Comparison of ENCODE assay signal across 13 mouse cellular contexts in the genomic region with DNA sequence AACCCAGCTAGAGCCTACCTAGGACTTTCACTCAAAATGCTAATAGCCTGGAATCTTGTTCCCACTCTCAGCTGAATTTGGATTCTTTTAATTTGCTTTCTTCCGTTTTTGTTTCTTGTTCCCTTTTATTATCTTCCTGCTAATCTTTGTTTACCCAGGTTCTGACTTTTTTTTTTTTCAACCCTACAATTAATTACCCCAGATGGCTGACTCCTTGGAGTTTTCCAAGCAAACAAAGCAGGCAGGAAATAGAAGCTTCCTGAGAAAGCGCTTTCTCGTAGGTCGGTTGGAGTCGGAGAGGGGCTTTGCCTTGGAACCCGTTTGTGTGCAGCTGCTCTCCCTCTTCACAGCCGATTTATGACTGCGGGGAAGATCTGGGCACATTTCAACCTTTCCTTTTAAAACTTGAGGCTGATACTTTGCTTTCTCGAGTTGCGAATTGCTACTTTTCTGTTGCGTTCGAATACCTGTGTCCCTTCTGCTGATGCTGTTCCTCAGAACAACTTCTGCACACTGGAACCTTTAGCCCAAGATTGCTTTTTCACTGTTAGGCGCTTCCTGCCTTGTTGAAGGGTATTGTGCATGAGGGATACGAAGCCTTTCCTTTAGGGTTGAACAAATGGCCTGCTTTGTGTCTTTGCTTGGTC. TPM values are rescaled to one million over a fixed set of nuclear protein-coding genes. Genes with fewer than 3 reads are reported as not detected.
DNase-seq lines count a peak whose midpoint lies in the region; ATAC-seq and TF ChIP-seq lines count a peak whose summit lies in the region.
"Had no signal": no experiment of that assay in that cellular context is flagged by ENCODE, and none has a peak within 500 bp of the region (broad histone marks: within the 10 kb centered on the region; RNA-seq: fewer than 3 reads in every experiment).

No protein-coding gene starts in this region.

- no peak overlapping the region for H3K9ac ChIP-seq in MEL (ENCODE audit: control insufficient read depth, low read depth, low read length, poor library complexity, severe bottlenecking)
- no peak overlapping the region for H3K9ac ChIP-seq in heart, embryonic 15.5 days
- H3K9ac ChIP-seq: hindbrain, embryonic 12.5 days; neural tube, embryonic 12.5 days had no signal

- H3K4me3 ChIP-seq in MEL (ENCODE audit: control insufficient read depth in 1 of 2, insufficient read depth in 1 of 2, low read depth in 2 of 2, low read length in 2 of 2): no peak overlapping the region
- H3K4me3 ChIP-seq in heart, embryonic 15.5 days: no peak overlapping the region
- H3K4me3 ChIP-seq: hindbrain, embryonic 12.5 days; neural tube, embryonic 12.5 days had no signal

- H3K79me2 ChIP-seq in MEL (ENCODE audit: control insufficient read depth, insufficient read depth, low read length, poor library complexity): no peaks in the 10 kb centered on the region

- no peak for TF ChIP-seq CTCF in MEL (IDR thresholded peaks at IDR 0.05 in 2 of 3, conservative IDR thresholded peaks at IDR 0.05 in 1 of 3; ENCODE audit: control insufficient read depth in 1 of 3, insufficient read depth in 1 of 3, low read depth in 2 of 3, low read length in 3 of 3, poor library complexity in 1 of 3, severe bottlenecking in 1 of 3)

- 47% methylated on average over 14 of the region's 14 CpGs for WGBS in heart, embryonic 15.5 days

- no peaks in the 10 kb centered on the region; a peak in 1 of 4 replicates for H3K27me3 ChIP-seq in MEL (ENCODE audit: control insufficient read depth in 1 of 2, insufficient read depth in 2 of 2, low read length in 2 of 2)
- no peaks in the 10 kb centered on the region for H3K27me3 ChIP-seq in heart, embryonic 15.5 days
- H3K27me3 ChIP-seq: hindbrain, embryonic 12.5 days; neural tube, embryonic 12.5 days had no signal

- H3K36me3 ChIP-seq in MEL (ENCODE audit: control insufficient read depth in 1 of 2, insufficient read depth in 2 of 2, low read length in 2 of 2): no peaks in the 10 kb centered on the region; a peak in 1 of 4 replicates
- no peaks in the 10 kb centered on the region for H3K36me3 ChIP-seq in heart, embryonic 15.5 days

- H3K27ac ChIP-seq in MEL (ENCODE audit: control insufficient read depth, low read depth, low read length): no peak overlapping the region
- H3K27ac ChIP-seq in heart, embryonic 15.5 days: peak overlapping the region; percentile 53
- H3K27ac ChIP-seq: hindbrain, embryonic 12.5 days; neural tube, embryonic 12.5 days had no signal

- TF ChIP-seq RAD21 in MEL (IDR thresholded peaks at IDR 0.05; ENCODE audit: low read depth, low read length): no peak

- no peaks in the 10 kb centered on the region for H3K9me3 ChIP-seq in MEL (replicated peaks; ENCODE audit: insufficient read depth, low read length)
- H3K9me3 ChIP-seq in heart, embryonic 15.5 days (replicated peaks): no peaks in the 10 kb centered on the region
- H3K9me3 ChIP-seq: hindbrain, embryonic 12.5 days; neural tube, embryonic 12.5 days had no signal

- TF ChIP-seq EP300 in MEL (IDR thresholded peaks at IDR 0.05; ENCODE audit: low read depth in 1 of 2, low read length in 2 of 2): peak; percentile 29 to 31; a peak in 2 of 4 replicates

- H3K4me1 ChIP-seq in MEL (ENCODE audit: control insufficient read depth in 1 of 2, insufficient read depth in 2 of 2, low read length in 2 of 2): 0 out of 4 replicates have a peak, but pooled peaks cover 0 to 3% of the 10 kb centered on the region in 2 experiments
- peaks cover 7% of the 10 kb centered on the region for H3K4me1 ChIP-seq in heart, embryonic 15.5 days (replicated peaks)
- H3K4me1 ChIP-seq: hindbrain, embryonic 12.5 days; neural tube, embryonic 12.5 days had no signal

- H3K4me2 ChIP-seq in heart, embryonic 15.5 days: no peak overlapping the region
- H3K4me2 ChIP-seq: hindbrain, embryonic 12.5 days; neural tube, embryonic 12.5 days had no signal

- peak; percentile 42 for DNase-seq in embryo, embryonic 10.5 days (ENCODE audit: low spot score)
- DNase-seq in embryo, embryonic 10 days (ENCODE audit: low spot score): no peak
- no peak for DNase-seq in MEL (ENCODE audit: low read depth, low spot score)
- peak; percentile 56 to 70 for DNase-seq in kidney, postnatal 4 days
- no peak for DNase-seq in left cerebral cortex, adult 18-20 months (ENCODE audit: low spot score in 2 of 2)
- DNase-seq in adrenal gland, postnatal 14 days: no peak
- DNase-seq: adrenal gland, postnatal 36 days had no signal

- ATAC-seq in heart, embryonic 15.5 days (replicated peaks; ENCODE audit: insufficient number of reproducible peaks, insufficient read depth, low FRiP score, low read depth): no peak
- ATAC-seq in frontal cortex, adult (ENCODE audit: low TSS enrichment): no peak

- TF ChIP-seq POLR2A in MEL (IDR thresholded peaks at IDR 0.05; ENCODE audit: control insufficient read depth in 1 of 2, insufficient read depth in 1 of 2, low read depth in 1 of 2, low read length in 2 of 2, poor library complexity in 1 of 2): no peak

TF ChIP-seq in MEL, 35 proteins besides CTCF, POLR2A, EP300 and RAD21:
- no peak for TF ChIP-seq JUND (IDR thresholded peaks at IDR 0.05; ENCODE audit: low read depth, low read length)
- no peak for TF ChIP-seq BHLHE40 (IDR thresholded peaks at IDR 0.05; ENCODE audit: borderline replicate concordance, low read depth, low read length)
- TF ChIP-seq ZMIZ1 (IDR thresholded peaks at IDR 0.05; ENCODE audit: low read depth, low read length): no peak
- TF ChIP-seq ETS1 (IDR thresholded peaks at IDR 0.05; ENCODE audit: low read depth, low read length): no peak
- no peak for TF ChIP-seq GABPA (IDR thresholded peaks at IDR 0.05; ENCODE audit: low read depth, low read length)
- 0 out of 2 replicates have a peak, but pooled peaks have one; percentile 28 for TF ChIP-seq TCF12 (IDR thresholded peaks at IDR 0.05; ENCODE audit: low read depth, low read length)
- TF ChIP-seq NRF1 (IDR thresholded peaks at IDR 0.05; ENCODE audit: insufficient read depth, low read depth, low read length, poor library complexity, severe bottlenecking): no peak
- TF ChIP-seq UBTF (IDR thresholded peaks at IDR 0.05; ENCODE audit: borderline replicate concordance, insufficient read depth, low read depth, low read length): no peak
- TF ChIP-seq ZNF384 (IDR thresholded peaks at IDR 0.05; ENCODE audit: low read depth, low read length): peak; percentile 84; the same call in 1 of the 2 replicates
- TF ChIP-seq RCOR1 (IDR thresholded peaks at IDR 0.05; ENCODE audit: low read depth, low read length): peak; percentile 49; the same call in 1 of the 2 replicates
- TF ChIP-seq SIN3A (IDR thresholded peaks at IDR 0.05; ENCODE audit: low read length): no peak
- peak; percentile 76 for TF ChIP-seq GATA1 (IDR thresholded peaks at IDR 0.05; ENCODE audit: low read depth, low read length)
- no peak for TF ChIP-seq HCFC1 (IDR thresholded peaks at IDR 0.05; ENCODE audit: low read depth, low read length)

RNA-seq across cellular contexts. Expression of gene Rpl26, which starts 10.3 kb away (rescaled TPM):
- 5,179 and 5,512 TPM in 2 replicates for total RNA-seq in MEL (2012; rRNA removed)
- 1,000 to 10,000 TPM in 1 of 2 experiments, not detected in 1; 3,167 TPM for polyA plus RNA-seq in MEL (2012; ENCODE audit: insufficient read depth in 1 of 2, insufficient read length in 2 of 2, low read depth in 1 of 2, low replicate concordance in 2 of 2, missing spikeins in 1 of 2)
- polyA plus RNA-seq in heart, embryonic 15.5 days (2015; fragmentation: Nextera tagmentation; extraction: Ambion mirVana): 507 and 557 TPM in 2 replicates
- 100 to 1,000 TPM; 894 to 903 TPM for total RNA-seq in left cerebral cortex, adult 18-20 months (2021)
- total RNA-seq in adrenal gland, postnatal 14 days (2021): 1,094 and 1,263 TPM in 2 replicates

RNA-seq across cellular contexts. Expression of gene Odf4, which starts 15.2 kb away (rescaled TPM):
- not detected in 2 replicates for total RNA-seq in MEL (2012; rRNA removed)
- polyA plus RNA-seq in MEL (2012; ENCODE audit: insufficient read depth in 1 of 2, insufficient read length in 2 of 2, low read depth in 1 of 2, low replicate concordance in 2 of 2, missing spikeins in 1 of 2): not detected
- polyA plus RNA-seq in heart, embryonic 15.5 days (2015; fragmentation: Nextera tagmentation; extraction: Ambion mirVana): not detected in 2 replicates
- total RNA-seq in left cerebral cortex, adult 18-20 months (2021): not detected
- 0.30 and 0.45 TPM in 2 replicates for total RNA-seq in adrenal gland, postnatal 14 days (2021)
- polyA plus RNA-seq: hindbrain, embryonic 12.5 days; neural tube, embryonic 12.5 days; spleen, adult 2 months had no signal

RNA-seq across cellular contexts. Expression of gene Rnf222, which starts 23.3 kb away (rescaled TPM):
- 0.23 TPM in 2 replicates for total RNA-seq in MEL (2012; rRNA removed)
- polyA plus RNA-seq in MEL (2012; ENCODE audit: insufficient read depth in 1 of 2, insufficient read length in 2 of 2, low read depth in 1 of 2, low replicate concordance in 2 of 2, missing spikeins in 1 of 2): under 1 TPM in 1 of 2 experiments, not detected in 1; 0.28 TPM
- 0.05 and 0.19 TPM in 2 replicates for polyA plus RNA-seq in heart, embryonic 15.5 days (2015; fragmentation: Nextera tagmentation; extraction: Ambion mirVana)
- not detected for total RNA-seq in left cerebral cortex, adult 18-20 months (2021)
- 0.15 TPM in 1 of 2 replicates, not detected in the other for total RNA-seq in adrenal gland, postnatal 14 days (2021)
- total RNA-seq: layer of hippocampus, postnatal 10 days had no signal
- polyA plus RNA-seq: hindbrain, embryonic 12.5 days had no signal

RNA-seq across cellular contexts. Expression of gene Ndel1, which starts 40.0 kb away (rescaled TPM):
- total RNA-seq in MEL (2012; rRNA removed): 59.6 and 70.7 TPM in 2 replicates
- polyA plus RNA-seq in MEL (2012; ENCODE audit: insufficient read depth in 1 of 2, insufficient read length in 2 of 2, low read depth in 1 of 2, low replicate concordance in 2 of 2, missing spikeins in 1 of 2): 10 to 100 TPM; 55.0 to 61.2 TPM
- polyA plus RNA-seq in heart, embryonic 15.5 days (2015; fragmentation: Nextera tagmentation; extraction: Ambion mirVana): 65.5 and 69.3 TPM in 2 replicates
- total RNA-seq in left cerebral cortex, adult 18-20 months (2021): 100 to 1,000 TPM; 110 to 127 TPM
- total RNA-seq in adrenal gland, postnatal 14 days (2021): 67.1 and 73.2 TPM in 2 replicates

RNA-seq across cellular contexts. Expression of gene Arhgef15, which starts 45.6 kb away (rescaled TPM):
- 0.23 TPM in 1 of 2 replicates, not detected in the other for total RNA-seq in MEL (2012; rRNA removed)
- polyA plus RNA-seq in MEL (2012; ENCODE audit: insufficient read depth in 1 of 2, insufficient read length in 2 of 2, low read depth in 1 of 2, low replicate concordance in 2 of 2, missing spikeins in 1 of 2): under 1 TPM in 1 of 2 experiments, not detected in 1; 0.74 TPM
- 10.8 and 12.7 TPM in 2 replicates for polyA plus RNA-seq in heart, embryonic 15.5 days (2015; fragmentation: Nextera tagmentation; extraction: Ambion mirVana)
- 10 to 100 TPM; 20.4 to 24.0 TPM for total RNA-seq in left cerebral cortex, adult 18-20 months (2021)
- 28.7 and 31.9 TPM in 2 replicates for total RNA-seq in adrenal gland, postnatal 14 days (2021)

Comparison
In these comparisons a context has a peak if more than half of its experiments do, and no peak if none do; other contexts are left out.
1. DNase-seq: peak in embryo, embryonic 10.5 days (single experiment) and kidney, postnatal 4 days (2 of 2); none in embryo, embryonic 10 days (single experiment), MEL (single experiment), left cerebral cortex, adult 18-20 months (0 of 2) and adrenal gland, postnatal 14 days (single experiment).